Mouse (Mus musculus) midbrain, postnatal 0 days (tissue): ENCODE measurements around the gene Ltbp3. TPM values are rescaled to one million over a fixed set of nuclear protein-coding genes. Genes with fewer than 3 reads are reported as not detected.

Source experiments
- ATAC-seq: fragments of 200-750 bp; cut with Nextera tagmentation; 2 replicates; pipeline ENCODE4 v1.8.0; 2017; ENCODE audit warnings: moderate number of reproducible peaks, mild to moderate bottlenecking, moderate TSS enrichment, moderate library complexity; ENCODE audit not compliant: low FRiP score
- DNase-seq: peaks from one replicate; pipeline ENCODE4 v3.0.0-alpha.2; 2015; ENCODE audit warnings: low spot score
- H3K27ac ChIP-seq: fragments of 300-500 bp; sonication (generic); 2 replicates; pipeline ENCODE4 v1.5.1; 2014; ENCODE audit warnings: low read depth, mild to moderate bottlenecking, low read length, mixed read lengths
- H3K27me3 ChIP-seq: fragments of 300-500 bp; sonication (generic); 2 replicates; pipeline ENCODE4 v1.6.1; 2014; ENCODE audit warnings: low read length, control low read depth, mixed read lengths; ENCODE audit not compliant: insufficient read depth
- H3K36me3 ChIP-seq: fragments of 300-500 bp; sonication (generic); 2 replicates; pipeline ENCODE4 v1.6.1; 2014; ENCODE audit warnings: low read length, control low read depth, mixed read lengths; ENCODE audit not compliant: insufficient read depth
- H3K4me1 ChIP-seq: fragments of 300-500 bp; sonication (generic); 2 replicates; pipeline ENCODE4 v1.6.1; 2014; ENCODE audit warnings: mild to moderate bottlenecking, control low read depth, antibody characterized with exemption, low read length, mixed read lengths; ENCODE audit not compliant: insufficient read depth
- H3K4me2 ChIP-seq: fragments of 300-500 bp; sonication (generic); 2 replicates; pipeline ENCODE4 v1.6.1; 2014; ENCODE audit warnings: low read depth, mild to moderate bottlenecking, low read length, mixed read lengths; ENCODE audit not compliant: poor library complexity, severe bottlenecking
- H3K4me3 ChIP-seq: fragments of 300-500 bp; sonication (generic); 2 replicates; pipeline ENCODE4 v1.5.1; 2014; ENCODE audit warnings: low read depth, mild to moderate bottlenecking, low read length, moderate library complexity
- H3K9ac ChIP-seq: fragments of 300-500 bp; sonication (generic); replicated peaks from 2 replicates; pipeline ENCODE4 v1.6.1; 2014; ENCODE audit warnings: mild to moderate bottlenecking, low read length, moderate library complexity, mixed read lengths; ENCODE audit not compliant: poor library complexity, severe bottlenecking
- H3K9me3 ChIP-seq: fragments of 300-500 bp; sonication (generic); 2 replicates; pipeline ENCODE4 v1.6.1; 2016; ENCODE audit warnings: low read length, control low read depth
- CTCF ChIP-seq: IDR thresholded peaks from 2 replicates; pipeline ENCODE4 v1.5.1; 2016; ENCODE audit warnings: antibody characterized with exemption, mild to moderate bottlenecking
- WGBS: fragments of 180-500 bp; shearing (Covaris S2); extraction: QIAGEN DNeasy Blood & Tissue Kit; methylation state at CpG from one replicate; pipeline ENCODE4 v1.1.7; 2014; 5-methylcytosine and 5-hydroxymethylcytosine counted together
- polyA plus RNA-seq: library from polyadenylated mRNA; unstranded; fragments of >200 nt; fragmentation: Nextera tagmentation; extraction: Ambion mirVana; gene quantifications from 2 replicates; pipeline ENCODE4 v1.2.1, GENCODE M21; 2015
- total RNA-seq: library from RNA; depleted of rRNA; stranded (reverse); fragments of >200 nt; gene quantifications from 2 replicates; pipeline ENCODE4 v1.2.3, GENCODE M21; 2014

The Ltbp3 gene
- total and polyA plus RNA-seq, 2 experiments from 2014 or later, result 12.8 to 29.3 TPM

GRCm38 (mm10) chr19:5795668-5796572 lies 55.2 kb downstream of the Ltbp3 start:
- TF ChIP-seq CTCF, result no peak
- no peaks in the 10 kb centered on the region for H3K9me3 ChIP-seq
- WGBS, result 42% methylated on average over 11 of the region's 11 CpGs
- H3K4me3 ChIP-seq, result peak overlapping the region; percentile 89
- H3K36me3 ChIP-seq, result peaks cover 29% of the 10 kb centered on the region
- H3K4me2 ChIP-seq, result peak overlapping the region; percentile 64
- H3K27ac ChIP-seq, result peak overlapping the region; percentile 6; the same call in 1 of the 2 replicates
- peaks cover 10% of the 10 kb centered on the region; the same call in 1 of the 2 replicates for H3K4me1 ChIP-seq
- H3K27me3 ChIP-seq, result no peaks in the 10 kb centered on the region
- peak overlapping the region; percentile 75 for H3K9ac ChIP-seq
- DNase-seq (no peak), ATAC-seq (no peak)

GRCm38 (mm10) chr19:5796573-5797111 lies 55.9 kb downstream of the Ltbp3 start:
- no peak for TF ChIP-seq CTCF
- no peaks in the 10 kb centered on the region for H3K9me3 ChIP-seq
- H3K27me3 ChIP-seq, result no peaks in the 10 kb centered on the region
- peak overlapping the region; percentile 75 for H3K9ac ChIP-seq
- H3K27ac ChIP-seq, result no peak overlapping the region
- peak overlapping the region; percentile 64 for H3K4me2 ChIP-seq
- 33% methylated on average over 7 of the region's 7 CpGs for WGBS
- peaks cover 10% of the 10 kb centered on the region; the same call in 1 of the 2 replicates for H3K4me1 ChIP-seq
- DNase-seq, result no peak
- peak overlapping the region; percentile 89 for H3K4me3 ChIP-seq
- no peak for ATAC-seq
- H3K36me3 ChIP-seq, result peaks cover 29% of the 10 kb centered on the region

GRCm38 (mm10) chr19:5797381-5798111 lies 56.8 kb downstream of the Ltbp3 start:
- peak overlapping the region; percentile 64 for H3K4me2 ChIP-seq
- H3K36me3 ChIP-seq, result peaks cover 29% of the 10 kb centered on the region
- no peak overlapping the region for H3K27ac ChIP-seq
- ATAC-seq, result no peak
- peaks cover 10% of the 10 kb centered on the region; the same call in 1 of the 2 replicates for H3K4me1 ChIP-seq
- H3K9me3 ChIP-seq, result no peaks in the 10 kb centered on the region
- no peaks in the 10 kb centered on the region for H3K27me3 ChIP-seq
- no peak for DNase-seq
- H3K9ac ChIP-seq, result peak overlapping the region; percentile 75
- H3K4me3 ChIP-seq, result peak overlapping the region; percentile 89
- WGBS, result 3% methylated on average over 7 of the region's 7 CpGs
- TF ChIP-seq CTCF, result no peak

- H3K9ac ChIP-seq, result peak overlapping the region; percentile 75
- DNase-seq, result no peak
- peak overlapping the region; percentile 89 for H3K4me3 ChIP-seq
- H3K36me3 ChIP-seq, result peaks cover 29% of the 10 kb centered on the region
- peaks cover 11% of the 10 kb centered on the region; the same call in 1 of the 2 replicates for H3K4me1 ChIP-seq
- ATAC-seq, result no peak
- H3K27ac ChIP-seq, result no peak overlapping the region
- WGBS, result 0% methylated on average over 7 of the region's 7 CpGs
- TF ChIP-seq CTCF, result no peak
- no peaks in the 10 kb centered on the region for H3K27me3 ChIP-seq
- no peaks in the 10 kb centered on the region for H3K9me3 ChIP-seq
- H3K4me2 ChIP-seq, result peak overlapping the region; percentile 64
These were observed 58.2 kb downstream of the Ltbp3 start for GRCm38 (mm10) chr19:5798700-5799479.

- no peaks in the 10 kb centered on the region for H3K9me3 ChIP-seq
- peak overlapping the region; percentile 89 for H3K4me3 ChIP-seq
- no peaks in the 10 kb centered on the region for H3K27me3 ChIP-seq
- peak overlapping the region; percentile 91 for H3K9ac ChIP-seq
- 1% methylated on average over 10 of the region's 10 CpGs for WGBS
- ATAC-seq (no peak), DNase-seq (no peak)
- H3K27ac ChIP-seq, result peak overlapping the region; percentile 100
- H3K36me3 ChIP-seq, result peaks cover 28% of the 10 kb centered on the region
- H3K4me1 ChIP-seq, result peaks cover 14% of the 10 kb centered on the region; the same call in 1 of the 2 replicates
- TF ChIP-seq CTCF, result no peak
- peak overlapping the region; percentile 64 for H3K4me2 ChIP-seq
These were observed 59.1 kb downstream of the Ltbp3 start for GRCm38 (mm10) chr19:5799566-5800349.
